Mouse (Mus musculus) neural tube, embryonic 11.5 days (tissue): ENCODE measurements at regions not wholly inside any gene's neighbourhood (a gene's known extent, or its start where the extent isn't known, plus 50 kb on each side); places are given as distances from the start of the nearest gene placed in this dataset.
A peak's percentile ranks its signal among the peaks of the same experiment; 100 is the strongest.
"Not testable (repeated sequence)": the region's sequence is repeated elsewhere in the genome, so short reads cannot be mapped to it uniquely, and the experiment has no call there.

Source experiments
- ATAC-seq: fragments of 200-750 bp; cut with Nextera tagmentation; 2 replicates; pipeline ENCODE4 v1.8.0; 2017; ENCODE audit warnings: moderate number of reproducible peaks, mild to moderate bottlenecking, moderate TSS enrichment, moderate library complexity; ENCODE audit not compliant: insufficient read depth, low FRiP score, low TSS enrichment
- DNase-seq: peaks from one replicate; pipeline ENCODE4 v3.0.0-alpha.2; 2015; ENCODE audit warnings: low spot score
- H3K27ac ChIP-seq: fragments of 300-500 bp; sonication (generic); 2 replicates; pipeline ENCODE4 v1.5.1; 2014; ENCODE audit warnings: low read depth, mild to moderate bottlenecking, low read length
- H3K27me3 ChIP-seq: fragments of 300-500 bp; sonication (generic); 2 replicates; pipeline ENCODE4 v1.6.1; 2014; ENCODE audit warnings: mild to moderate bottlenecking, low read length, mixed read lengths; ENCODE audit not compliant: control insufficient read depth, insufficient read depth
- H3K36me3 ChIP-seq: fragments of 300-500 bp; sonication (generic); 2 replicates; pipeline ENCODE4 v1.6.1; 2014; ENCODE audit warnings: mild to moderate bottlenecking, low read length, moderate library complexity, mixed read lengths; ENCODE audit not compliant: control insufficient read depth, insufficient read depth
- H3K4me1 ChIP-seq: fragments of 300-500 bp; sonication (generic); 2 replicates; pipeline ENCODE4 v1.6.1; 2014; ENCODE audit warnings: low read length, mixed read lengths; ENCODE audit not compliant: control insufficient read depth, insufficient read depth
- H3K4me2 ChIP-seq: fragments of 300-500 bp; sonication (generic); 2 replicates; pipeline ENCODE4 v1.6.1; 2014; ENCODE audit warnings: low read depth, mild to moderate bottlenecking, moderate library complexity
- H3K4me3 ChIP-seq: fragments of 300-500 bp; sonication (generic); 2 replicates; pipeline ENCODE4 v1.5.1; 2014; ENCODE audit warnings: low read depth, low read length
- H3K9ac ChIP-seq: fragments of 300-500 bp; sonication (generic); 2 replicates; pipeline ENCODE4 v1.6.1; 2014; ENCODE audit warnings: mild to moderate bottlenecking, low read length
- H3K9me3 ChIP-seq: fragments of 300-500 bp; sonication (generic); 2 replicates; pipeline ENCODE4 v1.6.1; 2016; ENCODE audit warnings: low read length; ENCODE audit not compliant: control insufficient read depth
- WGBS: fragments of 180-500 bp; shearing (Covaris S2); extraction: QIAGEN DNeasy Blood & Tissue Kit; methylation state at CpG from one replicate; pipeline ENCODE4 v1.1.7; 2014; 5-methylcytosine and 5-hydroxymethylcytosine counted together

GRCm38 (mm10) chr3:81820304-81820703 is 112.1 kb upstream of the Ctso start:
- no peak overlapping the region for H3K4me3 ChIP-seq
- H3K27me3 ChIP-seq: no peaks in the 10 kb centered on the region
- no peak overlapping the region for H3K9ac ChIP-seq
- ATAC-seq: no peak
- H3K4me1 ChIP-seq: no peaks in the 10 kb centered on the region
- H3K4me2 ChIP-seq: no peak overlapping the region
- 82% methylated on average over 2 of the region's 2 CpGs for WGBS
- no peak for DNase-seq
- H3K27ac ChIP-seq: no peak overlapping the region
- H3K36me3 ChIP-seq: no peaks in the 10 kb centered on the region
- H3K9me3 ChIP-seq: no peaks in the 10 kb centered on the region

GRCm38 (mm10) chr3:81829525-81829924 is 102.9 kb upstream of the Ctso start:
- no CpG with 5 or more reads among the region's 2 CpGs for WGBS
- Histone ChIP-seq H3K4me2 (no peak overlapping the region), H3K9ac (no peak overlapping the region), H3K27me3 (no peaks in the 10 kb centered on the region), H3K36me3 (no peaks in the 10 kb centered on the region), H3K4me3 (no peak overlapping the region), H3K27ac (no peak overlapping the region), H3K9me3 (no peaks in the 10 kb centered on the region), H3K4me1 (no peaks in the 10 kb centered on the region)
- DNase-seq (no peak), ATAC-seq (no peak)

GRCm38 (mm10) chr3:81829966-81830599 is 102.3 kb upstream of the Ctso start:
- Histone ChIP-seq H3K27ac (no peak overlapping the region), H3K9ac (no peak overlapping the region), H3K36me3 (no peaks in the 10 kb centered on the region), H3K4me3 (no peak overlapping the region), H3K4me1 (no peaks in the 10 kb centered on the region), H3K4me2 (no peak overlapping the region), H3K27me3 (no peaks in the 10 kb centered on the region), H3K9me3 (no peaks in the 10 kb centered on the region)
- no peak for DNase-seq
- ATAC-seq: no peak

- Histone ChIP-seq H3K9me3 (no peaks in the 10 kb centered on the region), H3K27ac (no peak overlapping the region), H3K27me3 (no peaks in the 10 kb centered on the region), H3K4me3 (no peak overlapping the region), H3K4me2 (peak overlapping the region; percentile 13; the same call in 1 of the 2 replicates), H3K9ac (no peak overlapping the region; the same call in 1 of the 2 replicates), H3K4me1 (no peaks in the 10 kb centered on the region), H3K36me3 (no peaks in the 10 kb centered on the region)
- peak; percentile 25 for DNase-seq
- WGBS: 9% methylated on average over 11 of the region's 11 CpGs
- 0 out of 2 replicates have a peak, but pooled peaks have one; percentile 51 for ATAC-seq
Observed at GRCm38 (mm10) chr3:81835380-81836157, 96.8 kb upstream of the Ctso start.

- DNase-seq (no peak), ATAC-seq (no peak)
- Histone ChIP-seq H3K9ac (no peak overlapping the region), H3K4me1 (no peaks in the 10 kb centered on the region), H3K4me3 (no peak overlapping the region), H3K36me3 (no peaks in the 10 kb centered on the region), H3K9me3 (no peaks in the 10 kb centered on the region), H3K27ac (no peak overlapping the region), H3K4me2 (no peak overlapping the region), H3K27me3 (no peaks in the 10 kb centered on the region)
- WGBS: 87% methylated on average over 7 of the region's 7 CpGs
Observed at GRCm38 (mm10) chr3:81836478-81836877, 95.9 kb upstream of the Ctso start.

- not testable (repeated sequence) for H3K4me1 ChIP-seq, ATAC-seq, H3K9ac ChIP-seq, DNase-seq, H3K36me3 ChIP-seq, H3K27ac ChIP-seq, H3K27me3 ChIP-seq, H3K4me3 ChIP-seq, H3K4me2 ChIP-seq, H3K9me3 ChIP-seq
- 91% methylated on average over 9 of the region's 9 CpGs for WGBS
Observed at GRCm38 (mm10) chr3:81838121-81838520, 94.3 kb upstream of the Ctso start.

- Histone ChIP-seq H3K4me2 (no peak overlapping the region), H3K36me3 (no peaks in the 10 kb centered on the region), H3K9me3 (no peaks in the 10 kb centered on the region), H3K4me3 (no peak overlapping the region), H3K4me1 (no peaks in the 10 kb centered on the region), H3K27me3 (no peaks in the 10 kb centered on the region), H3K9ac (no peak overlapping the region), H3K27ac (no peak overlapping the region)
- ATAC-seq: no peak
- WGBS: 83% methylated on average over 1 of the region's 1 CpGs
- no peak for DNase-seq
Observed at GRCm38 (mm10) chr3:81864487-81864886, 67.9 kb upstream of the Ctso start.
